ENCODE assay signal across 20 mouse cellular contexts in genomic region chr6:99644876-99645275, GRCm38 (mm10). TPM values are rescaled to one million over a fixed set of nuclear protein-coding genes. Genes with fewer than 3 reads are reported as not detected.
DNase-seq lines count a peak whose midpoint lies in the region; ATAC-seq and TF ChIP-seq lines count a peak whose summit lies in the region.
"Had no signal": no experiment of that assay in that cellular context is flagged by ENCODE, and none has a peak within 500 bp of the region (broad histone marks: within the 10 kb centered on the region; RNA-seq: fewer than 3 reads in every experiment).

No protein-coding gene starts in this region.

- no peak overlapping the region for H3K9ac ChIP-seq in heart, embryonic 12.5 days
- H3K9ac ChIP-seq in liver, adult 2 months (ENCODE audit: low read depth, low read length) = no peak overlapping the region
- H3K9ac ChIP-seq: forebrain, embryonic 15.5 days; liver, embryonic 14.5 days; neural tube, embryonic 13.5 days had no signal

- H3K79me2 ChIP-seq in liver, adult 2 months (ENCODE audit: control insufficient read depth, insufficient read depth, low read length) = no peaks in the 10 kb centered on the region

- H3K27ac ChIP-seq in heart, embryonic 12.5 days (ENCODE audit: poor library complexity, severe bottlenecking) = no peak overlapping the region
- H3K27ac ChIP-seq in liver, adult 2 months (replicated peaks; ENCODE audit: insufficient read depth, low read depth, low read length) = 0 out of 2 replicates have a peak overlapping the region, but pooled peaks have one; percentile 15
- H3K27ac ChIP-seq in hindbrain, embryonic 10.5 days = no peak overlapping the region
- H3K27ac ChIP-seq: forebrain, embryonic 15.5 days; liver, embryonic 14.5 days; neural tube, embryonic 13.5 days had no signal

- H3K9me3 ChIP-seq in heart, embryonic 12.5 days (replicated peaks) = no peaks in the 10 kb centered on the region; the same call in 1 of the 2 replicates
- H3K9me3 ChIP-seq in hindbrain, embryonic 10.5 days = no peaks in the 10 kb centered on the region; the same call in 1 of the 2 replicates
- H3K9me3 ChIP-seq: forebrain, embryonic 15.5 days; neural tube, embryonic 13.5 days had no signal

- no peak overlapping the region for H3K4me3 ChIP-seq in heart, embryonic 12.5 days
- H3K4me3 ChIP-seq in liver, adult 2 months (ENCODE audit: insufficient read depth, low read depth, low read length) = no peak overlapping the region
- H3K4me3 ChIP-seq in hindbrain, embryonic 10.5 days = no peak overlapping the region
- H3K4me3 ChIP-seq: forebrain, embryonic 15.5 days; neural tube, embryonic 13.5 days had no signal

- no peak for TF ChIP-seq CTCF in liver, adult 2 months (IDR thresholded peaks at IDR 0.05; ENCODE audit: low read depth, low read length)

- peaks cover 28% of the 10 kb centered on the region for H3K4me1 ChIP-seq in heart, embryonic 12.5 days (replicated peaks)
- H3K4me1 ChIP-seq in liver, adult 2 months (ENCODE audit: control insufficient read depth, insufficient read depth, low read length) = peaks cover 10% of the 10 kb centered on the region
- peaks cover 5% of the 10 kb centered on the region; the same call in 1 of the 2 replicates for H3K4me1 ChIP-seq in hindbrain, embryonic 10.5 days (replicated peaks)
- H3K4me1 ChIP-seq: forebrain, embryonic 15.5 days had no signal

- no peaks in the 10 kb centered on the region for H3K27me3 ChIP-seq in heart, embryonic 12.5 days (replicated peaks)
- no peaks in the 10 kb centered on the region for H3K27me3 ChIP-seq in liver, adult 2 months (ENCODE audit: control insufficient read depth, insufficient read depth, low read length)
- H3K27me3 ChIP-seq in hindbrain, embryonic 10.5 days (ENCODE audit: insufficient read depth, poor library complexity, severe bottlenecking) = no peaks in the 10 kb centered on the region
- H3K27me3 ChIP-seq: forebrain, embryonic 15.5 days; neural tube, embryonic 13.5 days had no signal

- DNase-seq in heart, adult 11 months = peak; percentile 51
- no peak for DNase-seq in liver, adult 2 months (ENCODE audit: extremely low read depth, low read depth, low spot score)
- DNase-seq in liver (no peak), A20 (ENCODE audit: low read depth, low spot score) (peak; percentile 26)
- DNase-seq in induced T-regulatory cell, adult 2 months (ENCODE audit: low read depth) = peak; percentile 54
- no peak for DNase-seq in hindbrain, embryonic 10.5 days (ENCODE audit: low spot score)
- DNase-seq in gastrocnemius, postnatal 14 days = no peak
- DNase-seq: adrenal gland, postnatal 36 days; cerebellum, adult 9-11 months; heart, adult 18-20 months; heart, postnatal 4 days; kidney, postnatal 36 days; left cerebral cortex, postnatal 4 days; right cerebral cortex, postnatal 4 days had no signal

- H3K4me2 ChIP-seq in heart, embryonic 12.5 days = no peak overlapping the region
- H3K4me2 ChIP-seq: forebrain, embryonic 15.5 days; neural tube, embryonic 13.5 days had no signal

- WGBS in heart, embryonic 12.5 days = 80% methylated on average over 5 of the region's 5 CpGs
- WGBS in liver, adult 2 months = 81% methylated on average over 5 of the region's 5 CpGs
- 91% methylated on average over 5 of the region's 5 CpGs for WGBS in hindbrain, embryonic 10.5 days

- H3K36me3 ChIP-seq in heart, embryonic 12.5 days = 0 out of 2 replicates have a peak, but pooled peaks cover 3% of the 10 kb centered on the region
- H3K36me3 ChIP-seq in liver, adult 2 months (ENCODE audit: control insufficient read depth, insufficient read depth, low read length) = no peaks in the 10 kb centered on the region
- peaks cover 17% of the 10 kb centered on the region for H3K36me3 ChIP-seq in hindbrain, embryonic 10.5 days
- H3K36me3 ChIP-seq: forebrain, embryonic 15.5 days; G1E had no signal

- ATAC-seq in heart, embryonic 12.5 days (ENCODE audit: insufficient number of reproducible peaks, low FRiP score) = no peak
- ATAC-seq: forebrain, embryonic 15.5 days; inflammation-experienced regulatory T-cells, adult 6 months had no signal

- no peak for TF ChIP-seq POLR2A in liver, adult 2 months (IDR thresholded peaks at IDR 0.05; ENCODE audit: extremely low read depth, insufficient read depth, low read length)

- intact Hi-C loops in gastrocnemius, postnatal 14 days (cut with DNase I; ENCODE audit: low total_unique reads) = no loop called here

RNA-seq across cellular contexts. Expression of gene Eif4e3, which starts 21.7 kb away (rescaled TPM):
- polyA plus RNA-seq in heart, embryonic 12.5 days (2016; fragmentation: Nextera tagmentation; extraction: Ambion mirVana) = 5.6 and 5.7 TPM in 2 replicates
- total RNA-seq in liver, adult 2 months (2014; rRNA removed) = 2.7 and 4.1 TPM in 2 replicates
- polyA plus RNA-seq in liver, adult 2 months (2012; rRNA removed) = 1.3 and 1.5 TPM in 2 replicates
- polyA plus RNA-seq in hindbrain, embryonic 10.5 days (2016; fragmentation: Nextera tagmentation; extraction: Ambion mirVana) = 12.0 and 15.7 TPM in 2 replicates
- total RNA-seq in gastrocnemius, postnatal 14 days (2021) = 10 to 100 TPM; 16.2 to 17.8 TPM
- total RNA-seq: G1E had no signal
- polyA plus RNA-seq: G1E had no signal

RNA-seq across cellular contexts. Expression of gene Gm20696, which starts 21.7 kb away (rescaled TPM):
- 2.6 and 2.7 TPM in 2 replicates for polyA plus RNA-seq in heart, embryonic 12.5 days (2016; fragmentation: Nextera tagmentation; extraction: Ambion mirVana)
- total RNA-seq in liver, adult 2 months (2014; rRNA removed) = 6.5 and 6.9 TPM in 2 replicates
- 0.02 and 0.26 TPM in 2 replicates for polyA plus RNA-seq in liver, adult 2 months (2012; rRNA removed)
- 3.0 and 3.2 TPM in 2 replicates for polyA plus RNA-seq in hindbrain, embryonic 10.5 days (2016; fragmentation: Nextera tagmentation; extraction: Ambion mirVana)
- under 1 TPM; 0.73 to 0.90 TPM for total RNA-seq in gastrocnemius, postnatal 14 days (2021)
- polyA plus RNA-seq: G1E had no signal

RNA-seq across cellular contexts. Expression of gene Gpr27, which starts 47.6 kb away (rescaled TPM):
- 1.3 and 1.6 TPM in 2 replicates for polyA plus RNA-seq in heart, embryonic 12.5 days (2016; fragmentation: Nextera tagmentation; extraction: Ambion mirVana)
- 0.09 and 0.27 TPM in 2 replicates for total RNA-seq in liver, adult 2 months (2014; rRNA removed)
- 0.07 TPM in 1 of 2 replicates, not detected in the other for polyA plus RNA-seq in liver, adult 2 months (2012; rRNA removed)
- polyA plus RNA-seq in hindbrain, embryonic 10.5 days (2016; fragmentation: Nextera tagmentation; extraction: Ambion mirVana) = 0.98 and 2.1 TPM in 2 replicates
- 1 to 10 TPM; 1.8 to 2.3 TPM for total RNA-seq in gastrocnemius, postnatal 14 days (2021)
- polyA plus RNA-seq: G1E; inflammation-experienced regulatory T-cells, adult 6 months had no signal

Comparison
In these comparisons a context has a peak if more than half of its experiments do, and no peak if none do; other contexts are left out.
1. DNase-seq: peak in heart, adult 11 months (single experiment), A20 (single experiment) and induced T-regulatory cell, adult 2 months (single experiment); none in liver, adult 2 months (single experiment), liver (single experiment), hindbrain, embryonic 10.5 days (single experiment) and gastrocnemius, postnatal 14 days (single experiment).